Mouse (Mus musculus) layer of hippocampus, adult 9-11 months (tissue): ENCODE measurements around the gene Rrp1b.

Source experiments
- DNase-seq: peaks from one replicate; pipeline ENCODE4 v3.0.0; 2022

The Rrp1b gene

GRCm38 (mm10) chr17:32035609-32036508 lies at the start of gene Rrp1b, which contains the start of gene Hsf2bp:
Gene Rrp1b (plus strand): TSS chr17:32036100.
Gene Hsf2bp (minus strand): TSS chr17:32036349.
- peak; percentile 63 for DNase-seq

GRCm38 (mm10) chr17:31986915-31987314 lies 49.0 kb upstream of the Rrp1b start:
- no peak for DNase-seq

GRCm38 (mm10) chr17:31989035-31989434 lies 46.9 kb upstream of the Rrp1b start:
- DNase-seq, result no peak

- DNase-seq, result no peak
These were observed 43.9 kb upstream of the Rrp1b start for GRCm38 (mm10) chr17:31992004-31992403.

- DNase-seq, result no peak
These were observed 42.5 kb upstream of the Rrp1b start for GRCm38 (mm10) chr17:31993354-31993753.

GRCm38 (mm10) chr17:31994132-31994531 lies 41.8 kb upstream of the Rrp1b start:
- DNase-seq, result no peak

- no peak for DNase-seq
These were observed 40.1 kb upstream of the Rrp1b start for GRCm38 (mm10) chr17:31995784-31996183.

- DNase-seq, result no peak
These were observed 39.6 kb upstream of the Rrp1b start for GRCm38 (mm10) chr17:31996331-31996730.

GRCm38 (mm10) chr17:31998351-31998750 lies 37.5 kb upstream of the Rrp1b start:
- no peak for DNase-seq

- no peak for DNase-seq
These were observed 32.6 kb upstream of the Rrp1b start for GRCm38 (mm10) chr17:32003251-32003650.

- DNase-seq, result no peak
These were observed 29.1 kb upstream of the Rrp1b start for GRCm38 (mm10) chr17:32006800-32007199.

- DNase-seq, result no peak
These were observed 24.2 kb upstream of the Rrp1b start for GRCm38 (mm10) chr17:32011694-32012093.

- DNase-seq, result no peak
These were observed 23.6 kb upstream of the Rrp1b start for GRCm38 (mm10) chr17:32012254-32012653.

GRCm38 (mm10) chr17:32013659-32014058 lies 22.2 kb upstream of the Rrp1b start:
- no peak for DNase-seq

- no peak for DNase-seq
These were observed 19.4 kb upstream of the Rrp1b start for GRCm38 (mm10) chr17:32016481-32016880.

- no peak for DNase-seq
These were observed 17.6 kb upstream of the Rrp1b start for GRCm38 (mm10) chr17:32018127-32018894.

GRCm38 (mm10) chr17:32021981-32022380 lies 13.9 kb upstream of the Rrp1b start:
- no peak for DNase-seq

- no peak for DNase-seq
These were observed 13.3 kb upstream of the Rrp1b start for GRCm38 (mm10) chr17:32022551-32022950.

GRCm38 (mm10) chr17:32023088-32023487 lies 12.8 kb upstream of the Rrp1b start:
- peak; percentile 93 for DNase-seq

GRCm38 (mm10) chr17:32024671-32025073 lies 11.2 kb upstream of the Rrp1b start:
- no peak for DNase-seq

- DNase-seq, result peak; percentile 47
These were observed 10.5 kb upstream of the Rrp1b start for GRCm38 (mm10) chr17:32025386-32025785.

- DNase-seq, result no peak
These were observed 8.2 kb upstream of the Rrp1b start for GRCm38 (mm10) chr17:32027666-32028065.

GRCm38 (mm10) chr17:32028301-32028700 lies 7.6 kb upstream of the Rrp1b start:
- no peak for DNase-seq

GRCm38 (mm10) chr17:32031684-32032083 lies 4.2 kb upstream of the Rrp1b start:
- no peak for DNase-seq
